Mouse (Mus musculus) heart, postnatal 0 days (tissue): ENCODE results near the gene Mecom.

ENCODE experiments used
- CTCF ChIP-seq: IDR thresholded peaks from 2 replicates; pipeline ENCODE4 v1.5.1; 2016; ENCODE audit warnings: antibody characterized with exemption, control low read depth, low read depth
- EP300 ChIP-seq: IDR thresholded peaks from 2 replicates; pipeline ENCODE4 v1.6.1; 2016; ENCODE audit warnings: antibody characterized with exemption, low read depth

- TF ChIP-seq CTCF (no peak), EP300 (no peak)
These were observed 527.8 kb downstream of the Mecom start for GRCm38 (mm10) chr3:30019961-30020360.
